Mouse (Mus musculus) monocyte, adult 59 days (primary cell): ENCODE measurements around the gene 1810043G02Rik. TPM values are rescaled to one million over a fixed set of nuclear protein-coding genes. Genes with fewer than 3 reads are reported as not detected.

ENCODE experiments used
- total RNA-seq, 2 experiments: library from RNA; stranded (reverse); gene quantifications; one replicate each; pipeline ENCODE4 v1.2.4; 2023

The 1810043G02Rik gene
- 10 to 100 TPM; 10.7 to 12.6 TPM for total RNA-seq

GRCm38 (mm10) chr10:77978351-77979350 is at the start of gene 1810043G02Rik:
Gene 1810043G02Rik, plus strand, starts transcription at chr10:77978524.

GRCm38 (mm10) chr10:77970481-77970880 is 7.8 kb upstream of the 1810043G02Rik start, which contains the start of gene Trpm2:
Gene Trpm2, minus strand, starts transcription at chr10:77970563.

GRCm38 (mm10) chr10:78009945-78010293 is 31.6 kb downstream of the 1810043G02Rik start, which contains the start of gene Pfkl:
Gene Pfkl, minus strand, starts transcription at chr10:78010083.

Other genes starting within 250 kb of the 1810043G02Rik start
- gene Gm18596, start 235.9 kb upstream of the 1810043G02Rik start, total RNA-seq: not detected
- gene Gm9736, start 227.2 kb upstream of the 1810043G02Rik start, total RNA-seq: not detected
- gene Gm3233, start 218.8 kb upstream of the 1810043G02Rik start, total RNA-seq: not detected
- gene Gm3238, start 207.2 kb upstream of the 1810043G02Rik start, total RNA-seq: not detected
- gene Gm7138, start 201.6 kb upstream of the 1810043G02Rik start, total RNA-seq: not detected
- gene Gm3250, start 196.0 kb upstream of the 1810043G02Rik start, total RNA-seq: not detected
- not detected for gene Gm7137, start 190.3 kb upstream of the 1810043G02Rik start, total RNA-seq
- gene Gm9639, start 183.4 kb upstream of the 1810043G02Rik start, total RNA-seq: not detected
- not detected for gene Gm19668, start 179.4 kb upstream of the 1810043G02Rik start, total RNA-seq
- gene Gm9507, start 166.7 kb upstream of the 1810043G02Rik start, total RNA-seq: not detected
- not detected for gene Gm2696, start 163.8 kb upstream of the 1810043G02Rik start, total RNA-seq
- gene Krtap10-4, start 151.4 kb upstream of the 1810043G02Rik start, total RNA-seq: not detected
- gene Krtap10-10, start 142.6 kb upstream of the 1810043G02Rik start, total RNA-seq: not detected
- not detected for gene Gm36176, start 131.7 kb upstream of the 1810043G02Rik start, total RNA-seq
- gene Gm10318, start 125.7 kb upstream of the 1810043G02Rik start, total RNA-seq: not detected
- gene Gm3285, start 116.5 kb upstream of the 1810043G02Rik start, total RNA-seq: not detected
- gene Lrrc3, start 76.0 kb upstream of the 1810043G02Rik start, total RNA-seq: under 1 TPM; 0.10 to 0.15 TPM
- gene Trpm2, start 8.0 kb upstream of the 1810043G02Rik start, total RNA-seq: 100 to 1,000 TPM; 148 to 152 TPM
- gene Pfkl, start 31.6 kb downstream of the 1810043G02Rik start, total RNA-seq: 10 to 100 TPM; 60.3 to 88.1 TPM
- not detected for gene Dnmt3l, start 63.4 kb downstream of the 1810043G02Rik start, total RNA-seq
- not detected for gene Aire, start 65.1 kb downstream of the 1810043G02Rik start, total RNA-seq
- 10 to 100 TPM; 46.2 to 50.6 TPM for gene Icosl, start 90.8 kb downstream of the 1810043G02Rik start, total RNA-seq
- gene D10Jhu81e, start 191.3 kb downstream of the 1810043G02Rik start, total RNA-seq: 10 to 100 TPM; 27.1 to 27.9 TPM
- 10 to 100 TPM; 10.2 to 11.9 TPM for gene Pwp2, start 206.6 kb downstream of the 1810043G02Rik start, total RNA-seq